Mouse (Mus musculus): ENCODE data around the gene Zfp459. TPM values are rescaled to one million over a fixed set of nuclear protein-coding genes. Genes with fewer than 3 reads are reported as not detected.
"Not testable (repeated sequence)": the region's sequence is repeated elsewhere in the genome, so short reads cannot be mapped to it uniquely, and the experiment has no call there.

The Zfp459 gene
- polyA plus RNA-seq (2012; ENCODE audit: insufficient read depth, insufficient read length, missing spikeins), result 0.16 TPM in 1 of 2 replicates, not detected in the other

GRCm38 (mm10) chr13:67421207-67421857, at the start of gene Zfp459:
Zfp459 (minus strand) TSS chr13:67421418.
- Histone ChIP-seq H3K4me3 (ENCODE audit: insufficient read depth, low read length) (peak within 1 kb of the TSS; percentile 52), H3K27ac (ENCODE audit: insufficient read depth, low read depth, low read length) (no peak within 1 kb of the TSS), H3K4me1 (ENCODE audit: control insufficient read depth, insufficient read depth, low read length) (peaks cover 6% of the 10 kb centered on the region)
- no peak for TF ChIP-seq POLR2A (IDR thresholded peaks at IDR 0.05; ENCODE audit: borderline replicate concordance, low read depth, low read length)
- TF ChIP-seq CTCF (IDR thresholded peaks at IDR 0.05; ENCODE audit: low read depth, low read length), result no peak

GRCm38 (mm10) chr13:67469274-67469673, 48.1 kb upstream of the Zfp459 start:
- peaks cover 1% of the 10 kb centered on the region for H3K4me1 ChIP-seq (ENCODE audit: control insufficient read depth, insufficient read depth, low read length)
- H3K4me3 ChIP-seq (ENCODE audit: insufficient read depth, low read length), result no peak overlapping the region
- TF ChIP-seq CTCF (IDR thresholded peaks at IDR 0.05; ENCODE audit: low read depth, low read length), result no peak
- no peak for TF ChIP-seq POLR2A (IDR thresholded peaks at IDR 0.05; ENCODE audit: borderline replicate concordance, low read depth, low read length)
- H3K27ac ChIP-seq (ENCODE audit: insufficient read depth, low read depth, low read length), result no peak overlapping the region

GRCm38 (mm10) chr13:67463506-67464185, 42.4 kb upstream of the Zfp459 start:
- H3K27ac ChIP-seq (ENCODE audit: insufficient read depth, low read depth, low read length); H3K4me1 ChIP-seq (ENCODE audit: control insufficient read depth, insufficient read depth, low read length); H3K4me3 ChIP-seq (ENCODE audit: insufficient read depth, low read length): not testable (repeated sequence)

DNA sequence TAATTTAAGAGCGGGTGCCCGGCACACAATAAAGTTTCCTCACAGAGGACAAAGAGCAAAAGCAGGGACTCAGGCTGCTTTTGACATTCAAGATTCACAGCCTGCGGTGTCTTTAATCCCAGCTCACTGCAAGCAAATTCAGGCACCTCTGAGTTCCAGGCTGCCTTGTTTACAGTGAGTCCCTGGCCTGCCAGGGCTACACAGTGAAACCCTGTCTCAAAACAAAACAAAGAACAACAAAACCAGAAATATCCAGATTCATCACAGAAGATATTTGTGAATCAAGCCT, 30.7 kb upstream of the Zfp459 start:
- Histone ChIP-seq H3K4me3 (ENCODE audit: insufficient read depth, low read length) (peak overlapping the region; percentile 67), H3K4me1 (ENCODE audit: control insufficient read depth, insufficient read depth, low read length) (peaks cover 7% of the 10 kb centered on the region), H3K27ac (ENCODE audit: insufficient read depth, low read depth, low read length) (peak overlapping the region; percentile 44)
- TF ChIP-seq POLR2A (IDR thresholded peaks at IDR 0.05; ENCODE audit: borderline replicate concordance, low read depth, low read length) (no peak), CTCF (IDR thresholded peaks at IDR 0.05; ENCODE audit: low read depth, low read length) (no peak)

- no peak for TF ChIP-seq POLR2A (IDR thresholded peaks at IDR 0.05; ENCODE audit: borderline replicate concordance, low read depth, low read length)
- TF ChIP-seq CTCF (IDR thresholded peaks at IDR 0.05; ENCODE audit: low read depth, low read length), result no peak
- H3K4me1 ChIP-seq (ENCODE audit: control insufficient read depth, insufficient read depth, low read length), result peaks cover 7% of the 10 kb centered on the region
- H3K4me3 ChIP-seq (ENCODE audit: insufficient read depth, low read length), result peak within 1 kb of the TSS; percentile 67
- peak within 1 kb of the TSS; percentile 44 for H3K27ac ChIP-seq (ENCODE audit: insufficient read depth, low read depth, low read length)
These were observed 30.2 kb upstream of the Zfp459 start, which contains the start of gene Zfp874a for GRCm38 (mm10) chr13:67451172-67452020. Zfp874a (minus strand) TSS chr13:67451624.

DNA sequence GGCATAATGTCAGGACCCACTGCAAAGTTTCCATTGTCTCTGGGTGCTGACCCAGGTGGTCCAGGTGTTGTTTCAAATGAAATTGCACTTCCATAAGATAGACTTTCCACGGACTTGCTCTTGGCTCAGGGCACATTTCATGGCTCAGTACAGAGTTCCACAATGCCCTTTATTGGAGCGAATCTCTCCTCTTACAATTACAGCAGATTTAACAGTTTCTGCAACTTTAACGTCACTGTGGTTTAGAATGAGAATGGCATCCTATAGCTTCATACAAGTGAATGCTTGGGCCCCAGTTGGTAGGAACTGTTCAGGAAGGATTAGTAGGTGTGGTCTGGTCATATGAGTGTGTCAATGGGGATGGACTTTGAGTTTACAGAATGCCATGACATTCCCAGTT, 15.9 kb upstream of the Zfp459 start:
- H3K4me1 ChIP-seq (ENCODE audit: control insufficient read depth, insufficient read depth, low read length); H3K27ac ChIP-seq (ENCODE audit: insufficient read depth, low read depth, low read length); H3K4me3 ChIP-seq (ENCODE audit: insufficient read depth, low read length): not testable (repeated sequence)

GRCm38 (mm10) chr13:67428116-67428515, 6.9 kb upstream of the Zfp459 start:
- Histone ChIP-seq H3K27ac (ENCODE audit: insufficient read depth, low read depth, low read length) (no peak overlapping the region), H3K4me1 (ENCODE audit: control insufficient read depth, insufficient read depth, low read length) (peaks cover 2% of the 10 kb centered on the region; the same call in 1 of the 2 replicates), H3K4me3 (ENCODE audit: insufficient read depth, low read length) (no peak overlapping the region)
- TF ChIP-seq POLR2A (IDR thresholded peaks at IDR 0.05; ENCODE audit: borderline replicate concordance, low read depth, low read length), result no peak
- TF ChIP-seq CTCF (IDR thresholded peaks at IDR 0.05; ENCODE audit: low read depth, low read length), result no peak

- not testable (repeated sequence) for H3K4me1 ChIP-seq (ENCODE audit: control insufficient read depth, insufficient read depth, low read length)
These were observed 4.5 kb upstream of the Zfp459 start for GRCm38 (mm10) chr13:67425699-67426098.

DNA sequence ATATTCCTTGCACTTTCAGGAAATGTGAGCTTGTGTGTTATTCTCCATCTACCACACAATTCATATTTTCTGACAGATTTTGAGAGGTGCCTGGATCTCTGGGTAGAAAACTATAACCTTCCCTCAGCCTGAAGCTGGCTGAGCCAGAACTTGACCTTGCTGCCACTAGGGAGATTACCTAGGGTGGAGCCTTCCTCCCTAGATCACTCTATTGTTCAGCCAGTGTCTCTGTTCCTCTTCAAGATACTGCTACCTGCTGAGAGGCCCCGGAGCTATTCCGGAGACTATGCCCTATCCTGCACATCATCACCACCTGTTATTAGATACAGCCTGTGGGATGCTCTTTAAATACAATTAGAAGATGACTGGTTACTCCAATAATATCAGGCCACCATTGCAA, 1.3 kb upstream of the Zfp459 start:
- not testable (repeated sequence) for H3K4me1 ChIP-seq (ENCODE audit: control insufficient read depth, insufficient read depth, low read length); H3K27ac ChIP-seq (ENCODE audit: insufficient read depth, low read depth, low read length); H3K4me3 ChIP-seq (ENCODE audit: insufficient read depth, low read length)

More at GRCm38 (mm10) chr13:67425699-67426098, 4.5 kb upstream of the Zfp459 start:
- not testable (repeated sequence) for H3K4me3 ChIP-seq (ENCODE audit: insufficient read depth, low read length); H3K27ac ChIP-seq (ENCODE audit: insufficient read depth, low read depth, low read length)

GRCm38 (mm10) chr13:67420558-67421206, 536 bp downstream of the Zfp459 start:
- H3K4me1 ChIP-seq (ENCODE audit: control insufficient read depth, insufficient read depth, low read length), result peaks cover 6% of the 10 kb centered on the region
- no peak overlapping the region for H3K27ac ChIP-seq (ENCODE audit: insufficient read depth, low read depth, low read length)
- no peak for TF ChIP-seq POLR2A (IDR thresholded peaks at IDR 0.05; ENCODE audit: borderline replicate concordance, low read depth, low read length)
- no peak for TF ChIP-seq CTCF (IDR thresholded peaks at IDR 0.05; ENCODE audit: low read depth, low read length)
- H3K4me3 ChIP-seq (ENCODE audit: insufficient read depth, low read length), result peak overlapping the region; percentile 52
